Comparison of ENCODE assay signal across 15 mouse cellular contexts in the genomic region with DNA sequence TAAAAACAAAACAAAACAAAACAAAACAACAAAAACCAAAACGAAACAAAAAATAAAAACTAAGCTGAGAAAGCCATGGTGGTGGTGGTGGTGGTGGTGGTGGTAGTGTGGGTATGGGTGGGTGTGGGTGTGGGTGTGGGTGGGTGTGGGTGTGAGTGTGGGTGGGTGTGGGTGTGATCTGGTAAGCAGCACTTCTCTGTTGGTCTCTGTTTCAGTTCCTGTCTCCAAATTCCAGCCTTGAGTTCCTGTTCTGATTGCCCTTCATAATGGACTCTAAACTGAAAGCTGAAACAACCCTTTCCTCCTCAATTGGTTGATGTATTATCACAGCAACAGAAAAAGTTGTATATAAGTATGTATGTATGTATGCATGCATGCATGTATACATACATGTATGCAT.
"Had no signal": no experiment of that assay in that cellular context is flagged by ENCODE, and none has a peak within 500 bp of the region (broad histone marks: within the 10 kb centered on the region; RNA-seq: fewer than 3 reads in every experiment).

No protein-coding gene starts in this region.

- DNase-seq: gastrocnemius, postnatal 14 days; gastrocnemius, postnatal 36 days; heart, adult 18-20 months; heart, postnatal 10 days; heart, postnatal 4 days; kidney, adult 18-20 months; kidney, adult 8-10 months; kidney, postnatal 10 days; kidney, postnatal 25 days; kidney, postnatal 4 days; liver had no signal

- ATAC-seq: hindbrain, embryonic 16.5 days; inflammation-experienced regulatory T-cells, adult 6 months; intestine, embryonic 15.5 days; intestine, postnatal 0 days had no signal
